Mouse (Mus musculus) spleen, adult 2 months (tissue): ENCODE measurements around the gene Commd4. TPM values are rescaled to one million over a fixed set of nuclear protein-coding genes. Genes with fewer than 3 reads are reported as not detected.

Source experiments
- DNase-seq, 2 experiments: peaks; one replicate each; pipeline versions ENCODE4 v3.0.0 to v3.0.0-alpha.2; 2012 to 2021; ENCODE audit warnings: low spot score in 2 of 2, low read depth in 1 of 2
- H3K27ac ChIP-seq: fragments of 200-500 bp; 2 replicates; pipeline ENCODE4 v1.5.1; 2012; ENCODE audit warnings: low read length, inconsistent platforms; ENCODE audit not compliant: insufficient read depth
- H3K27me3 ChIP-seq: fragments of 200-500 bp; 2 replicates; pipeline ENCODE4 v1.6.1; 2012; ENCODE audit warnings: mild to moderate bottlenecking, moderate library complexity, low read length, inconsistent platforms; ENCODE audit not compliant: control insufficient read depth, insufficient read depth
- H3K36me3 ChIP-seq: fragments of 200-500 bp; 2 replicates; pipeline ENCODE4 v1.6.1; 2012; ENCODE audit warnings: mild to moderate bottlenecking, low read length, inconsistent platforms; ENCODE audit not compliant: control insufficient read depth, insufficient read depth
- H3K4me1 ChIP-seq: fragments of 200-500 bp; 2 replicates; pipeline ENCODE4 v1.6.1; 2011; ENCODE audit warnings: inconsistent platforms; ENCODE audit not compliant: control insufficient read depth, insufficient read depth, insufficient read length
- H3K4me3 ChIP-seq: fragments of 200-500 bp; 2 replicates; pipeline ENCODE4 v1.5.1; 2011; ENCODE audit warnings: mild to moderate bottlenecking, inconsistent platforms; ENCODE audit not compliant: insufficient read depth, insufficient read length; ENCODE audit errors: extremely low read depth
- CTCF ChIP-seq: fragments of 200-500 bp; IDR thresholded peaks from 2 replicates; pipeline ENCODE4 v1.5.1; 2011; ENCODE audit warnings: mild to moderate bottlenecking, inconsistent platforms; ENCODE audit not compliant: insufficient read depth, insufficient read length, insufficient replicate concordance; ENCODE audit errors: extremely low read depth
- POLR2A ChIP-seq: fragments of 200-500 bp; IDR thresholded peaks from 2 replicates; pipeline ENCODE4 v1.6.1; 2011; ENCODE audit warnings: low read depth, low read length, inconsistent platforms
- WGBS: fragments of 180-500 bp; shearing (Covaris S2); methylation state at CpG from one replicate; pipeline ENCODE4 v1.1.7; 2018; 5-methylcytosine and 5-hydroxymethylcytosine counted together
- polyA plus RNA-seq: library from polyadenylated mRNA; depleted of rRNA; stranded (reverse); fragments of >200 nt; gene quantifications from 2 replicates; pipeline ENCODE4 v1.2.3, GENCODE M21; 2012

The Commd4 gene
- polyA plus RNA-seq, 1 experiment = 142 TPM

DNA sequence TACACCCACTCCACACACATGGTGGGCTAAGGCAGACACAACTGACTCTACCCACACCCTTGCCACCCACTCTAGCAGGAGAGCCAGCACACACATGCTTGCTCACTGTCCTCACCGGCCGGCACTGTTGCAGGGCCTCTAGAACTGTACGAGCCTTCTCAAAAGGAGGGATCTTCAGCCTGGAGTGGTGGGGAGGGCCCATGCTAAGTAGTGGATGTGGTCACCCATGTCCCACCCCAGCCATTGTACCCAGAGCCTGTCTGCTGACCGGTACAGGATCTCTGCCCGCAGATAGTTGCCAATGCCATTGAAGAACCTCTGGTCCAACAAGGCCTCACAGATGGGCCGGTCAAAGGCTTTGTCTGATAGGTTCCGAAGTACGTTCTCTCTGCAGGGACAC, 13.3 kb downstream of the Commd4 start:
- DNase-seq = no peak
- Histone ChIP-seq H3K36me3 (peaks cover 28% of the 10 kb centered on the region), H3K27me3 (no peaks in the 10 kb centered on the region), H3K4me1 (peaks cover 13% of the 10 kb centered on the region), H3K4me3 (no peak overlapping the region), H3K27ac (no peak overlapping the region)
- WGBS = 92% methylated on average over 8 of the region's 8 CpGs
- TF ChIP-seq POLR2A = no peak
- no peak for TF ChIP-seq CTCF

DNA sequence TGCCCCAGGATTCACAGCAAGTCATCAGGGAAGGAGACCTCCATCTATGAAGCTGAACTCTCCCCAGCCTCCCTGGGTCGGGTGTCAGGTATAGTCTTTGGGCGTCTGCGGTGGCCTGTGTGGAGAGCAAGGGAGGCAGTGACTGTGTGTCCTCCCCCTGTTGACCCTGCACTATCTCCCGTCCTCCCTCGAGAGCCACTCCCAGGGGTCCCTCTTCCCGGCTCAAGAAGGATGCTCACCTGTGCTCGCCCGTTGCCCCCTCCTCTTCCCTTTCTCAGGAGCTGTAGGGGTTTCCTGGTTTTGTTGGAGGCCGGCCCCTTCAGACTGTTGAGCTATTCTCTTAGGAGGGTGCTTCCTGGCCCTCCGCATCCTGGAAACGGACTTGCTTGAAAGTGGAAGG, 14.9 kb downstream of the Commd4 start:
- DNase-seq = no peak
- Histone ChIP-seq H3K27me3 (no peaks in the 10 kb centered on the region), H3K4me1 (peaks cover 7% of the 10 kb centered on the region), H3K4me3 (no peak overlapping the region), H3K36me3 (peaks cover 38% of the 10 kb centered on the region), H3K27ac (no peak overlapping the region)
- WGBS = 94% methylated on average over 11 of the region's 11 CpGs
- TF ChIP-seq POLR2A (no peak), CTCF (no peak)

DNA sequence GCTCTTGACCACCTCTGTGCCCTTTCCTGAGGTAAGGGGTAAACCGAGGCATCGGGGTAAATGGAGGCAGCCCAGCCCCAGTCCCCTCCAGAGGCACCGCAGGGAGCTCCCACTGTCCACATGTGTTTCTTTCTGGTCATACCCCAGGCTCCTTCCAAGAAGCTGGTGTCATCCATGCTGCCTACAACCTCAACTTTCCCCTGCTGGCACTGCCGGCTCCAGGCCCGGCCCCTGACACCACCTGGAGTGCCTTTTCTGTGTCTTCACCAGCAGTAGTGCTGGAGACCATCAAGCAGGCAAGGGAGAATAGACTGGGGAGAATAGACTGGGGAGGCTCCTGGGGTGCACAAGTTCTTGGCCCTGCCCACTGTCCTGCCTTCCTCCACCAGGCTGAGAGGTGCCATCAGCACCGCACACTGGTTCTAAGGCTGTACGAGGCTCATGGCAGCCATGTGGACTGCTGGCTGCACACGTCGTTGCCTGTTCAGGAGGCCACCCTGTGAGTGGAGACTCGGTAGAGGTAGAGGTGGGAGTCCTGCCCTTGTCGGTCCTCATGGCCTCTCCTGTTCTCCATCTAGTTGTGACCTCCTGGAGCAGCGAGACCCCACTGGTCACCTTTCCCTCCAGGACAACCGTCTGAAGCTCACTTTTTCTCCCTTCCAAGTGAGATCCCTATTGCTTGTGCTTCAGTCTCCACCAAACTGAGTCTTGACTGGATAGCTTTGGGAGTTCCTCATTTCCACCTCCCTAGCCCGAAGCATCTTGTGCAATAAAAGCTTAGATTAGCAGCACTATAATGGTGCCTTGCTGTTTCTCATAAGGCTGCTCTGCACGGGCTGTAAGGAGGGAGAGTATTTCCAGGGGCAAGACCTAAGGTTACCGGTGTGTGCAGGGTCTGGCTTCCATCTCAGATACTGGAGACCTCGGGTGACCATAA, 16.4 kb downstream of the Commd4 start:
- TF ChIP-seq CTCF (no peak), POLR2A (no peak)
- H3K4me3 ChIP-seq = no peak overlapping the region
- H3K27ac ChIP-seq = no peak overlapping the region
- DNase-seq = no peak
- no peaks in the 10 kb centered on the region for H3K4me1 ChIP-seq
- no peaks in the 10 kb centered on the region for H3K27me3 ChIP-seq
- WGBS = 92% methylated on average over 17 of the region's 17 CpGs
- peaks cover 46% of the 10 kb centered on the region for H3K36me3 ChIP-seq

DNA sequence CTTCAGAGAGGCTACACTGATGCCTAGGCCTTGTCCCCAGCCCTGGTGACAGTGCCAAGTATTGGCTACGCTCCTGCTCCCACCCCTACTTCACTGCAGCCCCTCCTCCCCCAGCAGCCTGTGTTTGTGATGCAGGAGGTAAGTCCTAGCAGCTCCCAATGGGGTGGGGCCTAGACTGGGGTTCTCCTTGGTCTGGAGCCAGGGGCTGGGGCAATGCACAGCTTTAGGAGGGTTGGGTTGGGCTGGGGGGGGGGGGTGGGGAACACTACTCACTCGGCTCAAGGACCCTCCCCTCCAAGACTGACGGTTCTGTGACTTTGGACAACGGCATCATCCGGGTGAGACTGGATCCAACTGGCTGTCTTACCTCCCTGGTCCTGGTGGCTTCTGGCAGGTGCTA, 18.6 kb downstream of the Commd4 start:
- WGBS = 93% methylated on average over 5 of the region's 5 CpGs
- H3K36me3 ChIP-seq = peaks cover 51% of the 10 kb centered on the region
- no peaks in the 10 kb centered on the region for H3K4me1 ChIP-seq
- no peaks in the 10 kb centered on the region for H3K27me3 ChIP-seq
- DNase-seq = no peak
- H3K4me3 ChIP-seq = no peak overlapping the region
- H3K27ac ChIP-seq = no peak overlapping the region
- TF ChIP-seq POLR2A (no peak), CTCF (no peak)

DNA sequence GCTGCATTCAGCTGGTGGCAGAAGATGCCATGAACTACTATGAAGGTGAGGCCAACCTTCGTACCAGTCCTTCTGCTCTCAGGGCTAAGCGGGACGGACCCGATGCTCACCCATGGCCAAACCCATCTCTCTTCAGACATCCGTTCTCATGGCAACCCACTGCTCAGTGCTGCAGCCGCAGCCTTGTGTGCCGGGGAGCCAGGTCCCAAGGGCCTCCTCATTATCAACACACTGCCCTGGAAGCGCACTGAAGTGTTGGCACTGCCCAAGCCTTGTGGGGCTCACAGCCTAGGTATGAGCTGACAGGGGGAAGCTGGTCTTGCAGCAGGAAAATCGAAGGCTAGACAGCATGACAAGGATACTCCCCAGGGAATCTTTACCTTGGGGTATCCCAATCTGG, 19.0 kb downstream of the Commd4 start:
- WGBS = 94% methylated on average over 9 of the region's 9 CpGs
- no peak for DNase-seq
- H3K36me3 ChIP-seq = peaks cover 47% of the 10 kb centered on the region

DNA sequence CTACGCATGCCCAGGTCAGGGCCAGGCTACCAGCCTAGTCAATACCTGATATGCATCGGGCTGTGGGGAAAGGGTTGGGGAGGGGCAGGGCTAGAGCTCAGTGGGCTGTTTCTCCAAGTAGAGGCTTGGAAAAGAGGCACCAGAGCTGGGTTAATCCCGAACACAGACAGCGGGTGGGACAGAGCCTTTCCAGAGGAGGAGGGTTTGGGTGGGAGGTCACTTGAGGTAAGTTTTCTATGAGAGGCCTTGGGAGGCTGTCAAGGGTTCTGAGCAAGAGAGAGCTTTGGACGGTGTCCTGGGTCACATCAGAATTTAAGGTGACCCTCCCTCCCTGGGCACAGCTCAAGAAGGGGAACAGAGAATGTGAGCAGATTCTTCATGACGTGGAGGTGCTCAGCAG, 19.6 kb downstream of the Commd4 start:
- H3K27me3 ChIP-seq = no peaks in the 10 kb centered on the region
- H3K4me3 ChIP-seq = no peak overlapping the region
- no peak overlapping the region for H3K27ac ChIP-seq
- 93% methylated on average over 6 of the region's 6 CpGs for WGBS
- H3K4me1 ChIP-seq = no peaks in the 10 kb centered on the region
- DNase-seq = no peak
- H3K36me3 ChIP-seq = peaks cover 43% of the 10 kb centered on the region
- TF ChIP-seq POLR2A (no peak), CTCF (no peak)

More for the DNA sequence above, 19.0 kb downstream of the Commd4 start:
- TF ChIP-seq POLR2A (no peak), CTCF (no peak)
- no peak overlapping the region for H3K4me3 ChIP-seq
- no peaks in the 10 kb centered on the region for H3K27me3 ChIP-seq
- no peak overlapping the region for H3K27ac ChIP-seq
- no peaks in the 10 kb centered on the region for H3K4me1 ChIP-seq

DNA sequence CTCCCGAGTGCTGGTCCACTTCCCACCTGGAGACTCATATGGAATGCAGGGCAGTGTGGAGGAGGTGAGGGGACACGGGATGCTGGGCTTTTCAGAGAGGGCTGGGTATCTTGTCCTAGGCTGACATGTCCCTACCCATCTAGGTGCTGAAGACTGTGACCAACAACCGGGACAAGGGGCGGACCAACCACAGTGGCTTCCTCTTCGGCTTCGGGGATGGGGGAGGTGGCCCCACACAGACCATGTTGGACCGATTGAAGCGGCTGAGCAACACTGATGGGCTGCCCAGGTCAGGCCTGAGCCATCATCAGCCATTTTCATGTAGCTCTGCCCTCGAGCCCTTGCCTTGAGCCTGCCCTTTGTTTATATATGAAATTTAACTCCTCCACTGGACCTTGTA, 20.4 kb downstream of the Commd4 start:
- no peak overlapping the region for H3K27ac ChIP-seq
- no peak overlapping the region for H3K4me3 ChIP-seq
- WGBS = 83% methylated on average over 9 of the region's 9 CpGs
- DNase-seq = no peak
- TF ChIP-seq POLR2A (no peak), CTCF (no peak)
- H3K4me1 ChIP-seq = no peaks in the 10 kb centered on the region
- peaks cover 36% of the 10 kb centered on the region for H3K36me3 ChIP-seq
- no peaks in the 10 kb centered on the region for H3K27me3 ChIP-seq
